Mouse (Mus musculus): ENCODE results near the gene Nedd9. TPM values are rescaled to one million over a fixed set of nuclear protein-coding genes. Genes with fewer than 3 reads are reported as not detected.
A peak's percentile ranks its signal among the peaks of the same experiment; 100 is the strongest.

Gene Nedd9
- polyA plus RNA-seq, 1 experiment from 2014 or later = 23.8 TPM

DNA sequence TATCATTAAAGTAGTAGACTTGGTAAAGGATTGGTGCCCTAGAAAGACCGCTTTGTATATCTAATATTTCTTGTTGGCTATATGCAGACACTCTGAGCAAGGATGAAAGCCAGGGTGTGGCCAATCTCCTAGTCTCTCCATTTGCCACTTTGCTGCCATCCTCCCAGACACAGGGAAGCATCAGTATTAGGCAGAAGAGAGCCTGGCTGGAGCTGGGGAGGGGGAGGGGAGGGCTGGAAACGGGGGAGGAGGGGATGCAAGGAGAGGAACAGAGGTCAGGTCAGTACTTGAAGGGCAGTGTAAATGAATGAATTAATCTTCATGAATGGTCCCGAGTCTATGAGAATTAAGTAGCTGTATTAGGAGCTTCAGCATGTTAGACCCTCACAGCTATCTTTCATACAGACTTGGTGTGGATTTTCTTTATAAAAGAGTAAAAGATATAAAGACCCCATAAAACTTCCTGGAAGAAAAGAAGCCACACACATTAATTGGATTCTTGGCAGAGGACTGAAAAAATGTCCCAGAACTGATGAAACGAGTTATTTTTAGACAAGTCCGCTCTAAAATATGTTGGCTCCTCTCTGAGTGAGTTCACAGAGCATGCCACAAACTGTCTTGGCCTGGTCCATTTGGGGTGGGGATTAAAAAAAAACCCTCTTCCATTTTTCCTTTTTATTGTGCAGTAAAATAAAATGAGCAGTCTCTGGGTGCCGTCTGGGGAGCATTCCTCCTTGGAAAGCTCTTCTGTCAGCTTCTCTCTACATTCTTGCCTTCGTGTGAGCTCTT lies 23.7 kb upstream of the Nedd9 start:
- ATAC-seq (ENCODE audit: insufficient read depth, low FRiP score, low read depth) = no peak
- Histone ChIP-seq H3K36me3 (no peaks in the 10 kb centered on the region), H3K4me3 (replicated peaks) (no peak overlapping the region), H3K9ac (no peak overlapping the region), H3K4me2 (no peak overlapping the region), H3K9me3 (no peaks in the 10 kb centered on the region), H3K4me1 (no peaks in the 10 kb centered on the region; the same call in 1 of the 2 replicates), H3K27me3 (replicated peaks) (no peaks in the 10 kb centered on the region), H3K27ac (peak overlapping the region; percentile 31; the same call in 1 of the 2 replicates)
- WGBS = 39% methylated on average over 7 of the region's 7 CpGs

DNA sequence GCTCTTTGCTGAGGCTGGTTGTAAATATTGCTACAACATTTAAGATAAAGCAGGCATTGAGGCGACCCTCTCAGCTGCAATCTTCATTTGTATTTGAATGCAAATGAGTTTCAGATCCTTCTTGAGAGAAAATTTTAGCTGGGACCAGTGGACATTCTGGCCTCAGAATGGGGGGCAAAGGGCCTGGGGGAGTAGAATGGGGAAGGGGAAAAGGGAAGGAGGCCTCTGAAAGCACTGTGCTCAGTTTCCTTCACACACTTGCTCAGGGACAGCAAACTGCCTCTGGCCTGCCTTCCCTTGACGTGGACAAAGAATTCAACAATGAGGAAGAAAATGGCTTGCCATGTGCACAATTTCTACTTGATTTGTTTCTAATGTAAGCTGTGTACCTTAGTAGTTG lies 18.4 kb upstream of the Nedd9 start:
- Histone ChIP-seq H3K9ac (no peak overlapping the region), H3K9me3 (no peaks in the 10 kb centered on the region), H3K27me3 (replicated peaks) (no peaks in the 10 kb centered on the region), H3K36me3 (no peaks in the 10 kb centered on the region), H3K4me1 (no peaks in the 10 kb centered on the region), H3K27ac (no peak overlapping the region), H3K4me2 (no peak overlapping the region), H3K4me3 (replicated peaks) (no peak overlapping the region)
- ATAC-seq (ENCODE audit: insufficient read depth, low FRiP score, low read depth) = no peak
- 74% methylated on average over 2 of the region's 2 CpGs for WGBS

DNA sequence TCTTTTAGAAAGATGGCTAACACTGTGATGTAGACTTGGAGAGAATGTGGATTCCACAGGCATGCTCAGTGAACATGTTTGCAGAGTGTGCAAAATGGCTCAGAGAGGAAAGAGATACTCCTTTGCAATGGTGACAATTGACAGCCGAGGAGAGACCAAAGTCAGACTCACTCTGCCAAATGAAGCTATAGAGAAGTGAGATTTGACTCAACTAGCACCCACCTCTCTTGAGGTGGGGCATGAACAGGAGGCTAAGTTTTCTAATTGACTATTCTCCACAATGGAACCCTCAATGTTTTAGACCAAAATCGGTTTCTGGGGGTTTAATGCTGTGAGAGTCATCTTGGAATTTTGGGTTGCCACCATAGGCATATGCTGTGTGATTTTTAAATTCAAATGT lies 17.8 kb upstream of the Nedd9 start:
- no peak overlapping the region for H3K4me3 ChIP-seq (replicated peaks)
- no peaks in the 10 kb centered on the region for H3K36me3 ChIP-seq
- ATAC-seq (ENCODE audit: insufficient read depth, low FRiP score, low read depth) = no peak
- H3K9ac ChIP-seq = no peak overlapping the region
- H3K9me3 ChIP-seq = no peaks in the 10 kb centered on the region
- no peaks in the 10 kb centered on the region for H3K4me1 ChIP-seq
- no peak overlapping the region for H3K27ac ChIP-seq
- H3K4me2 ChIP-seq = no peak overlapping the region
- no peaks in the 10 kb centered on the region for H3K27me3 ChIP-seq (replicated peaks)
- 81% methylated on average over 2 of the region's 2 CpGs for WGBS

DNA sequence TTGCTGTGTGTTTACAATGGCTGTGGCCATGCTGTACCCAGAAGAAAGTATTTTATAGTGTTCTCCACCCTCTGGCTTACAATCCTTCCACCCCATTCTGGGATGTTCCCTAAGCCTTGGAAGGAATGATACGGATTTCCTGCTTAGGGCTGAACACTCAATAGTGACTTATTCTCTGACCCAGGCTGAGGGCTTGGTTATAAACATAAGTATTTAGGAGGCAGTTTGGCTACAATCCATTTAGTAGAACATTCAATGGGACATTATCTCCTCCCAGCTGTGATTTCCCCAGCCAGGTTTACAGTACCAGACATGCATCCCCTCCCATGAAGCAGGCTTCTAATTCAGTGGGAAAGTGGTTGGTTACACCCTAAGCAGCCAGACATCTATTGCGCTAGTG lies 17.3 kb upstream of the Nedd9 start:
- no peak overlapping the region for H3K9ac ChIP-seq
- H3K4me3 ChIP-seq (replicated peaks) = no peak overlapping the region
- H3K4me2 ChIP-seq = no peak overlapping the region
- no peak overlapping the region for H3K27ac ChIP-seq
- H3K4me1 ChIP-seq = no peaks in the 10 kb centered on the region
- no peak for ATAC-seq (ENCODE audit: insufficient read depth, low FRiP score, low read depth)
- H3K36me3 ChIP-seq = no peaks in the 10 kb centered on the region
- WGBS = 75% methylated on average over 2 of the region's 2 CpGs
- H3K27me3 ChIP-seq (replicated peaks) = no peaks in the 10 kb centered on the region
- no peaks in the 10 kb centered on the region for H3K9me3 ChIP-seq

DNA sequence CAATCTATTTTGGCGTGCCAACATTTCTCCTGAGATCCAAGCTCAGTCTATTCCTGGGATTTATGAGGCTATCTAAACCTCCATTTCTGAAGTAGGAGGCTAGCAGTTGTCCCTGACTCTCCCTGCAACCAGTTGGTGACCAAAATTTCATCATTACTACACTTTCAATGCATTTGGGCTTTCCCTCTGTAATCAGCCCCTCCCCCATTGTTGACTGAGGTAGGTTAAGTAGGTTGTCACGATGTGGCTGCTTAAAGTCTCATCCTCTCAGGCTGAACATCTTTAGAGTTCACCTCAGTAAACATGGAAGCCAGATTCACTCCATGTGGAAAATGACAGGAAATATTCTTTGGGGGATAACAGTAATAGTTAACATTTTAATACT lies 15.7 kb upstream of the Nedd9 start:
- Histone ChIP-seq H3K27ac (no peak overlapping the region), H3K36me3 (no peaks in the 10 kb centered on the region), H3K9me3 (no peaks in the 10 kb centered on the region), H3K4me2 (no peak overlapping the region), H3K27me3 (replicated peaks) (no peaks in the 10 kb centered on the region), H3K4me3 (replicated peaks) (no peak overlapping the region), H3K9ac (no peak overlapping the region), H3K4me1 (no peaks in the 10 kb centered on the region)
- no peak for ATAC-seq (ENCODE audit: insufficient read depth, low FRiP score, low read depth)
- WGBS = 69% methylated on average over 2 of the region's 2 CpGs

DNA sequence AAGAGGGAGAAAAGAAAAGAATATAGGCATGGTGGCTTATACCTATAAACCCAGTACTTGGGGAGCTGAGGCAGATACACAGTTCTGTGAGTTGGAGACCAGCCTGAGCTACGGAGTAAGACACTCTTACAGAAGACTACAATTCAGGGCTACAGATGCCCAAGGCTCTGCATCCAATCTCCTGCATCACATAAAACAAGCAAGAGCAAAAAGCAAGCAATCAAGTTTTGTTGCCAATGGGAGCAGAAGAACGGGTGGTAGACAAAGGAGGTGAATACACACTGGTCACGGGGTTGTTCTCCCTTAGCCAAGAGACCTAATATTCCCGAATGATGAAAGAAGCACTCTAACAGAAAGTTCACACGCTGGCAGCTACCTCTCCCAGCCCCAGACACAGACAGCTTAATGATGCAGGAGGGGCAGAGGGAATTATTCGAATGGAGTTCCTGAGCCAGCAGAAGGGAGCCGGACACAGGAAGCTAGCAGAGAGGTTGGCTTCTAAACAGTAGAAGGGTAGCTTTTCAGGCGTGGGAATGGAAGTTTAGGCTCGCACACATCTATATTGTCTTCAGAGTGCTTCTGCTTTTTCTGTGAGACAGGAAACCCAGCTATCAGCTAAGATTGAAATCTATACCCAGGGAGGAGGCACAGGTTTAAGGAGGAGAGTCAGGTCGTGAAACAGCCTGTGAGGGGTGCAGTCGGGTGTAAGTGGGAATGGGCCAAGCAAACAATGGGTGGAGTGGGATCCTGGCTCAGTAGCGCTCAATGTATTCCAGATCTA lies 15.2 kb upstream of the Nedd9 start:
- no peak overlapping the region for H3K4me3 ChIP-seq (replicated peaks)
- H3K36me3 ChIP-seq = no peaks in the 10 kb centered on the region
- no peak overlapping the region for H3K9ac ChIP-seq
- WGBS = 67% methylated on average over 12 of the region's 12 CpGs
- no peak for ATAC-seq (ENCODE audit: insufficient read depth, low FRiP score, low read depth)
- H3K4me2 ChIP-seq = no peak overlapping the region
- no peak overlapping the region for H3K27ac ChIP-seq
- no peaks in the 10 kb centered on the region for H3K4me1 ChIP-seq
- H3K9me3 ChIP-seq = no peaks in the 10 kb centered on the region
- H3K27me3 ChIP-seq (replicated peaks) = no peaks in the 10 kb centered on the region

DNA sequence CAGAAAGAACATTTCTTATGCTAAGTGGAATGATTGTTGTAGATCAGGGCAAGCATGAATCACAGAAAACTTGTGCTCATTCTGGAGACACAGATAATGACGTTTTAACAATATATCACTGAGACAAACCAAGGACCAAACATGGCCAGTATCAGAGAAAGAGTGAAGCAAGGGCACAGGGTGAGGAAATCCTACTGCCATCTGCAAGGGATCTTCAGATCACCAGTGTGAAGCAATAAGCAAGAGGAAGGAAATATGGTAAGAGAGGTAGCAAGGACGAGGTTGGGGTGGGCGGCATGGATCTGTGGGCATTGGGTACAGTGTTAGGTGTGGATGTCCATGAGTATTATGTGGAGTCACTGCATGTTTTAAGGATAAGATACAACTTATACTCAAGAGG lies 13.6 kb upstream of the Nedd9 start:
- Histone ChIP-seq H3K27ac (no peak overlapping the region), H3K27me3 (replicated peaks) (no peaks in the 10 kb centered on the region), H3K9me3 (no peaks in the 10 kb centered on the region), H3K4me2 (no peak overlapping the region), H3K36me3 (no peaks in the 10 kb centered on the region), H3K4me3 (replicated peaks) (no peak overlapping the region), H3K4me1 (no peaks in the 10 kb centered on the region), H3K9ac (no peak overlapping the region)
- ATAC-seq (ENCODE audit: insufficient read depth, low FRiP score, low read depth) = no peak
- 81% methylated on average over 3 of the region's 3 CpGs for WGBS

DNA sequence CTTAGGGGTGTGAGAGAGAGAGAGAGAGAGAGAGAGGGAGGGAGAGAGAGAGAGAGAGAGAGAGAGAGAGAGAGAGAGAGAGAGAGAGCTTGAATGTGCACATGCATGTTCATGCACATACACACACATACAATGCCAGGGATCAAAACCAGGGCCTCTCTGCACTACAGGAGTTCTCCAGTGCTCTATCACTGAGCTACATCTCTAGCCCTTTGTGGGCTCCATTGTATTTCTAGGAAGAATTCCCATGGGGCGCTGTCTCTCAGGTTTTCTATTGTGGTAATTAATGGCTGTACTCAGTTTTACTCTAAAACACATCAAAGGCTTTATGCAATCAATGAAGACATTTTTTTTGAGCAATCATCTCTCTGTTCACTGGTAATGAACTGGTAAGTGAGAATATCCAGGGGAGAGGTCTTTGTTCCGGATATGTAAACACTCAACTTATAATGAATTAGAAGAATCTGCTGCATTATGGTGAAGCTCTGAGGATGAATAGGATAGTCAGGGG lies 11.5 kb upstream of the Nedd9 start:
- no peak overlapping the region for H3K9ac ChIP-seq
- no peak overlapping the region for H3K27ac ChIP-seq
- H3K27me3 ChIP-seq (replicated peaks) = no peaks in the 10 kb centered on the region
- no peaks in the 10 kb centered on the region for H3K36me3 ChIP-seq
- H3K9me3 ChIP-seq = no peaks in the 10 kb centered on the region
- no peak for ATAC-seq (ENCODE audit: insufficient read depth, low FRiP score, low read depth)
- H3K4me3 ChIP-seq (replicated peaks) = no peak overlapping the region
- H3K4me2 ChIP-seq = no peak overlapping the region
- no peaks in the 10 kb centered on the region for H3K4me1 ChIP-seq
- WGBS = 82% methylated on average over 2 of the region's 2 CpGs

DNA sequence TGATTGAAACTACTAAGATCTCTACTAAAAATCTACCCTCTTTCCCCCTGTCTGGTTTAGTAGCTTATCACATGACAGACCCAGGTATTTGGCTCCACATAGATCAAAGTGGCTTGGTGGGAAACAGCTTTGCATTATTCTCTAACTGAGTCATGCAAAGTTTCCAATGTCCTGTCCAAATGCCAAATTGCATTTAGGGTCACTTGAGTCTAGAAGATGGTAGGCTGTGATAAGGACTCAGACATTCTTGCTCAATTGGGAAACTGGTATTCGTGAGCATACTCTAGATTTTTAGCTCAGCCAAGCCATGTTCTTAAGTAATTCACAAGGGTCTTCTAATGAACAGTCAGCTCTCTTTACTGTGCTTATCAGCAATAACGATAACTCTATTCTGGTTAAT lies 7.5 kb upstream of the Nedd9 start:
- H3K4me3 ChIP-seq (replicated peaks) = no peak overlapping the region
- no peaks in the 10 kb centered on the region for H3K27me3 ChIP-seq (replicated peaks)
- 82% methylated on average over 2 of the region's 2 CpGs for WGBS
- no peaks in the 10 kb centered on the region for H3K36me3 ChIP-seq
- H3K9me3 ChIP-seq = no peaks in the 10 kb centered on the region
- no peak for ATAC-seq (ENCODE audit: insufficient read depth, low FRiP score, low read depth)
- H3K9ac ChIP-seq = no peak overlapping the region
- H3K4me1 ChIP-seq = no peaks in the 10 kb centered on the region
- no peak overlapping the region for H3K4me2 ChIP-seq
- no peak overlapping the region for H3K27ac ChIP-seq

DNA sequence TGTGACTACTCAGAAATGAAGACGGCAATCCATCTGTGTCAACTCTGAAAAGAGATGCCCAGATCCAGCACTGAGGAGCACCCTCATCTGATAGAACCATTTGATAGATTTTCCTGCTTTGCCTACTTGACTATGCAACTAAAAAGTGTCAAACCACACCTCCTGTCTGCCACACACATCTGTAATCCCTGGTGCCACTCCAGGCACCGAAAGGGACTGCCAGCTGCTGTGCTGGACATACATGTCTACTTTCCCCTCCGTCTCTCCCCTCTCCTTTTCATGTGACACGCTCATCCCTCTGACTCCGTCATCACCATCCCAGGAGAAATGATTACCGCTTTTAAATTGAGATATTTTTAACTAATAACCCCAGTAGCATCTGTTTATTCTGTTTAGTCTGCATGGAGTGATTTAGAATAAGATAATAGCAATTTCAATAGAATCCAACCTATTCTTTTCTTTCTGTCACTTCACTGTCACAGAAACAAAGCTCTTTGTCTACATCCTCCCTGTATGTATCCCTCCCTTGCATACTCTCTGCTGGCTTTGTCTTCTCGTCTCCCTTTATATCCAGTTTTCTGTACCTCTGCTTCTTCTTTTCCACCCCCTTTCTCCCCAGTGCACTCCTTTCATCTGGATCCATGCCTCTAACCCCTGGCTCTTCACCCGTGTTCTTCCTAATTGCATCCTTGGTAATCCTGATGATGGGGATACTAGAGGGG lies 5.0 kb upstream of the Nedd9 start:
- no peak overlapping the region for H3K27ac ChIP-seq

DNA sequence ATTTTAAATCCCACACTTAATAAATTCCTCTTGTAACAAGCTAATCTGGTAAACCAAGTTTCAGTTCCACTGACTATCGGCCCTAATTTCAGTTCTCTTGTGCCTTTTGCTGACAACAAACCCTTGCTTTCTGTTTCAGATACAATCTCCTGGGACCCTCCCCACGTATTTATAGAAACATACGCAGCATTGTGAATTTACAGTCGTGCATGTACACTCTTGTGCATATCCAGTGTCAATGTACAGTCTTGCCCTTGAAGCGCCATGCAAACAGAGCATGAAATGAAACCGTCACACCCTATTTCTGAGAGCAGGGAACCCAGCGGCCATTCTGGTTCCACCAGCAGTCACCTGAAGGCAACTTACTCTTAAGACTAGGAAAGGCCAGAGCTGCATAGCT lies 4.4 kb upstream of the Nedd9 start:
- Histone ChIP-seq H3K4me1 (no peaks in the 10 kb centered on the region), H3K27ac (no peak overlapping the region), H3K27me3 (replicated peaks) (no peaks in the 10 kb centered on the region), H3K4me3 (replicated peaks) (no peak overlapping the region), H3K9me3 (no peaks in the 10 kb centered on the region), H3K4me2 (no peak overlapping the region), H3K36me3 (no peaks in the 10 kb centered on the region), H3K9ac (no peak overlapping the region)
- no peak for ATAC-seq (ENCODE audit: insufficient read depth, low FRiP score, low read depth)
- WGBS = 70% methylated on average over 7 of the region's 7 CpGs

More for the DNA sequence above, 5.0 kb upstream of the Nedd9 start:
- H3K27me3 ChIP-seq (replicated peaks) = no peaks in the 10 kb centered on the region
- H3K4me2 ChIP-seq = no peak overlapping the region
- no peak overlapping the region for H3K4me3 ChIP-seq (replicated peaks)
- no peaks in the 10 kb centered on the region for H3K9me3 ChIP-seq
- ATAC-seq (ENCODE audit: insufficient read depth, low FRiP score, low read depth) = no peak
- no peaks in the 10 kb centered on the region for H3K4me1 ChIP-seq
- WGBS = 73% methylated on average over 8 of the region's 8 CpGs
- no peaks in the 10 kb centered on the region for H3K36me3 ChIP-seq
- no peak overlapping the region for H3K9ac ChIP-seq

DNA sequence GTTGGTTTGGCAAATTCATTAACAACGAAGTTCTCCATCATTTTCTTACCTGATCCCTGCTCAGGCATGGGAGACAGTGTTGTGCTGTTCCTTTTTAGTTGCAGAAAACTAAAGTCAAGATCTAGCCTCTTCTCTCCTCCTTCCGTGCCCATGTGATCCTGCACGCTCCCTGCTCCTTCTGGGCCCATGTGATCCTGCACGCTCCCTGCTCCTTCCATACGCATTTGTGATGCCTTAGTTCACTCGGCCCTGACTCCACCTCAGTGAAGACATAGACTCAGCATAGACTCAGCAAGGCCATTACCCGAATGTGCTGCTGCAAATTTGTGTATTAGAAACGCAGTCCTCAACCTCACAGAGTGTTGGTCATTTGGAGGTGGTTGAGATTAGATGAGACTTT lies 3.1 kb upstream of the Nedd9 start:
- H3K27ac ChIP-seq = no peak overlapping the region
- H3K4me2 ChIP-seq = no peak overlapping the region
- H3K4me1 ChIP-seq = no peaks in the 10 kb centered on the region
- H3K27me3 ChIP-seq (replicated peaks) = no peaks in the 10 kb centered on the region
- H3K9ac ChIP-seq = no peak overlapping the region
- H3K36me3 ChIP-seq = no peaks in the 10 kb centered on the region
- WGBS = 82% methylated on average over 8 of the region's 8 CpGs
- no peak for ATAC-seq (ENCODE audit: insufficient read depth, low FRiP score, low read depth)
- H3K4me3 ChIP-seq (replicated peaks) = no peak overlapping the region
- no peaks in the 10 kb centered on the region for H3K9me3 ChIP-seq

Data from stomach, embryonic 15.5 days (tissue).